Mouse (Mus musculus) adrenal gland, postnatal 10 days (tissue): ENCODE measurements around the gene Olfr1156. TPM values are rescaled to one million over a fixed set of nuclear protein-coding genes. Genes with fewer than 3 reads are reported as not detected.

Source experiments
- DNase-seq: peaks from one replicate; pipeline ENCODE4 v3.0.0; 2021; ENCODE audit warnings: mixed read lengths
- long read RNA-seq, 2 experiments: library from polyadenylated mRNA; stranded (forward); transcript quantifications; one replicate each; pipeline ENCODE4 v2.0.0; 2021
- total RNA-seq, 2 experiments: library from RNA; stranded (reverse); gene quantifications; 2 replicates each; pipeline ENCODE4 v1.2.3; 2021

The Olfr1156 gene
- total RNA-seq: not detected
- long read RNA-seq, experiment 1: 0 reads
- long read RNA-seq, experiment 2: 0 reads

DNA sequence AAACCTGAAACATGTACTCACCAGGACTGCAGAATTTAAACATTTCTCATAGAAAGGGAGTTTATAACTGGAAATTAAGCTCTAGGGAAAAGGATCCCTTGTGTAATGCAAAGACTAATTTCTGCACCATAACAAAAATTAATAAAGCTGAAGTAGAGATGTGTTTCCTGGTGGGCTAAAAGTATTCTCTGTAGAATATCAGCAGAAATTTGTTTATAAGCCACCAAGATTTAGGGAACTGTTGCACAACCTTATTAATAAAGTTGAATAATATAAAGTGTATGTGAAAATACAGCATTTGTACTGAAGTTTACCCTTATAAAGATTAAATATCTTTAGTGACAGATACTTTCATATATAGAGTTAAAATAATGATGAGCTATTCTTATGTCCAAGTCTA lies at the start of gene Olfr1156:
Gene Olfr1156, minus strand, starts transcription at position 101 of the 400 bp plus-strand sequence.
- no peak for DNase-seq

DNA sequence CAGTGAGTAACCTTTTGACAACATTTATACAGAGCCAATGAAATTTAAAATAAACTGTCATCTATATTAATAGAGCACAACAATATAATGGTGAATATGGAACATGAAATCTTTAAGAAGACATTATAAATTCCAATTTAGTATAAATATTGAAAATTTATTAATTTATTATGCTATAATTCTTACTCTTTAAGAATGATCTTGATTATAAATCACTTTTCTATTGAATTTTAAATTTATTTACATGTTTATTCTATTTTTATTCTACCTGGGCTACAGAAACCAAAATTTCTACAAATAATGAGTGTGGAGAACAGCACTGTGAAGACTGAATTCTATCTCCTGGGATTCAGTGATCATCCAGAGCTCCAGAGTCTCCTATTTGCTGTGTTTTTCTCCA lies 36.9 kb upstream of the Olfr1156 start, which contains the start of gene Olfr1158:
Gene Olfr1158, plus strand, starts transcription at position 301 of the 400 bp plus-strand sequence.
- DNase-seq: no peak

GRCm38 (mm10) chr2:87974563-87974962 lies 21.7 kb upstream of the Olfr1156 start, which contains the start of gene Olfr74:
Olfr74 (minus strand) TSS chr2:87974663.
- no peak for DNase-seq

DNA sequence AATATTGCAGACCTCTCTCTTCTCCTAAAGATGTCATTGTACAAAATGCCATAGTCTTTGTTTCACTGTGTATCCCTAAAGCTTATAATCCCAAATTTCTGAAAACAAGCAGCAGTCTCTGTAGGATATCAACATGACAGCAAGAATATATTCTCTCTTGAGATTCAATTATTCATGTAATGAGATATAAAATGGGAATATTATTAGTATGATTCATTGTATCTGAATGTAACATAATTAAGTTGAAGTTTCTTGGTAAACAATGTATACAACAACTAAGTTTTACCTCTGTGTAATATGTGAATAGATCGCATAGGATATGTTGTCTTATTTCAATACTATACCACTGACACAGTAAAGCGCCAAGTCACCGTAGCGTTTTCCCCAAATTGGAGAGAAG lies 15.3 kb upstream of the Olfr1156 start, which contains the start of gene Olfr1157:
Gene Olfr1157, minus strand, starts transcription at position 101 of the 400 bp plus-strand sequence.
- no peak for DNase-seq

- DNase-seq: no peak
These were observed 7.9 kb downstream of the Olfr1156 start, which contains the start of gene Olfr1155 for GRCm38 (mm10) chr2:87945037-87945436. Olfr1155 (minus strand) TSS chr2:87945137.

DNA sequence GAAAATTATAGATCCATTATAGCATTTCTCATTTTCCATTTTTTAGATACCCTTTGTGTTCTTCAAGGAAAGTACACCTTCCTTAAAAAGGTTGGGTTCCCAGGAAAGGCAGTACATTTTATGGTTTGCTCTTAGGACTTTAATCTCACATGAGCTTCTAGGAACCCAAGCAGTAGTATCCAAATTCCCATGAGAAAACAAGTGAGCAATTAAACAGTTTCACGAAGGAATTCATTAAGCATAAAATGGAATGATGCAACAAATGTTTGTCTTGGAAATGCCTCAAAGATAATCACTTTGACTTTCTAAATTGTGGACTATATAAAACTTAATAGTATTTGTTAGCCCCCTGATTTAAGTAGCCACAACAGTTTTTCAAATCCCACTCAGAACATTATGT lies 47.8 kb downstream of the Olfr1156 start, which contains the start of gene Olfr1154:
Gene Olfr1154, minus strand, starts transcription at position 101 of the 400 bp plus-strand sequence.
- no peak for DNase-seq

Other genes with a start within 250 kb of the Olfr1156 start
- not detected for gene Olfr1137, start 239.9 kb downstream of the Olfr1156 start, total RNA-seq
- not detected for gene Olfr1138, start 213.1 kb downstream of the Olfr1156 start, total RNA-seq
- gene Olfr1140, start 209.3 kb downstream of the Olfr1156 start, total RNA-seq: not detected
- gene Olfr1141, start 199.1 kb downstream of the Olfr1156 start, total RNA-seq: not detected
- gene Olfr152, start 173.6 kb downstream of the Olfr1156 start, total RNA-seq: not detected
- not detected for gene Olfr1143, start 152.5 kb downstream of the Olfr1156 start, total RNA-seq
- gene Olfr1145, start 143.3 kb downstream of the Olfr1156 start, total RNA-seq: not detected
- gene Olfr1148, start 122.6 kb downstream of the Olfr1156 start, total RNA-seq: not detected
- gene Olfr1150-ps1, start 109.1 kb downstream of the Olfr1156 start, total RNA-seq: not detected
- gene Olfr1151, start 97.2 kb downstream of the Olfr1156 start, total RNA-seq: not detected
- not detected for gene Olfr1152, start 86.6 kb downstream of the Olfr1156 start, total RNA-seq
- gene Olfr1153, start 58.1 kb downstream of the Olfr1156 start, total RNA-seq: not detected
- not detected for gene Olfr1154, start 47.9 kb downstream of the Olfr1156 start, total RNA-seq
- gene Olfr1155, start 8.0 kb downstream of the Olfr1156 start, total RNA-seq: not detected
- not detected for gene Olfr1157, start 15.2 kb upstream of the Olfr1156 start, total RNA-seq
- not detected for gene Olfr74, start 21.6 kb upstream of the Olfr1156 start, total RNA-seq
- gene Olfr1158, start 37.0 kb upstream of the Olfr1156 start, total RNA-seq: not detected
- gene Olfr1160, start 55.2 kb upstream of the Olfr1156 start, total RNA-seq: not detected
- gene Olfr1161, start 69.7 kb upstream of the Olfr1156 start, total RNA-seq: not detected
- gene Olfr73, start 84.6 kb upstream of the Olfr1156 start, total RNA-seq: not detected
- not detected for gene Olfr1162, start 98.0 kb upstream of the Olfr1156 start, total RNA-seq
- gene Olfr1163, start 118.7 kb upstream of the Olfr1156 start, total RNA-seq: not detected
- gene Olfr1164, start 140.9 kb upstream of the Olfr1156 start, total RNA-seq: not detected
- not detected for gene Olfr1166, start 175.2 kb upstream of the Olfr1156 start, total RNA-seq
- not detected for gene Olfr1167, start 202.1 kb upstream of the Olfr1156 start, total RNA-seq
- gene Olfr1168, start 228.8 kb upstream of the Olfr1156 start, total RNA-seq: not detected